In the genomic region with DNA sequence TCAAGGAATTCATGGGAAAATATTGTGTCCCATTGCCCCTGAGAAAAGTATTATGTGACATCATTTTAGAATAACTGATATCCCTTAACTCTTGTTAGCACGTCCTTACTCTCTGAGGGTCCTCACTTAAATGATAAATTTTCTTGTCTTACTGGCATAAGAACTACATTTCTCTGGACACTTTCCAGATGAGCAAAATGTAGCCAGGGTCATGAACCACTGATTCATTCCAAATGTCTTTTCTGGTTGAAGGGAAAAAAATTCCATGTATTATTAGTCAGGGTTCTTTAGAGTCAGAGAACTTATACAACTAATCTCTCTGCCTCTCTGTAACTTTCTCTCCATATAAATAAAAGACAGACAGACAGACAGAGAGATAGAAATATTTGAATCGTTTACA, we compare ENCODE assay signal across 29 mouse cellular contexts.
DNase-seq lines count a peak whose midpoint lies in the region; ATAC-seq and TF ChIP-seq lines count a peak whose summit lies in the region.
"Had no signal": no experiment of that assay in that cellular context is flagged by ENCODE, and none has a peak within 500 bp of the region (broad histone marks: within the 10 kb centered on the region; RNA-seq: fewer than 3 reads in every experiment).

No protein-coding gene starts in this region.

- H3K36me3 ChIP-seq in lung, embryonic 14.5 days (ENCODE audit: insufficient read depth) = no peaks in the 10 kb centered on the region
- H3K36me3 ChIP-seq in kidney, embryonic 15.5 days = no peaks in the 10 kb centered on the region
- H3K36me3 ChIP-seq: embryonic facial prominence, embryonic 12.5 days; forebrain, embryonic 10.5 days; heart, embryonic 12.5 days; heart, embryonic 15.5 days; hindbrain, embryonic 10.5 days; hindbrain, embryonic 13.5 days had no signal

- no peak for ATAC-seq in lung, embryonic 14.5 days (ENCODE audit: insufficient read depth)
- ATAC-seq in kidney, embryonic 15.5 days (replicated peaks; ENCODE audit: low FRiP score) = no peak
- ATAC-seq: forebrain, embryonic 13.5 days; forebrain, embryonic 16.5 days; hindbrain, postnatal 0 days; inflammation-experienced regulatory T-cells, adult 6 months; intestine, embryonic 16.5 days had no signal

- DNase-seq in embryo, embryonic 11.5 days (ENCODE audit: low read depth, low spot score) = peak; percentile 3
- DNase-seq in embryo, embryonic 10 days (ENCODE audit: low spot score) = no peak
- peak; percentile 17 for DNase-seq in lung, embryonic 14.5 days
- no peak for DNase-seq in lung, postnatal 4 days
- peak; percentile 67 for DNase-seq in NIH3T3 (ENCODE audit: low read depth)
- no peak for DNase-seq in frontal cortex, postnatal 10 days (ENCODE audit: low spot score in 2 of 2)
- DNase-seq: adrenal gland, postnatal 10 days; cerebellum, adult 11 months; cerebellum, adult 9-11 months; cerebellum, postnatal 25 days; gastrocnemius, adult 2 months; gastrocnemius, postnatal 14 days; heart, adult 11 months; heart, postnatal 10 days; heart, postnatal 36 days; kidney, adult 2 months had no signal

- TF ChIP-seq POLR2A in embryonic fibroblast, embryonic 13.5 days (IDR thresholded peaks at IDR 0.05; ENCODE audit: low read depth, low read length) = no peak

- no peak overlapping the region for H3K4me2 ChIP-seq in lung, embryonic 14.5 days
- H3K4me2 ChIP-seq in kidney, embryonic 15.5 days = no peak overlapping the region
- H3K4me2 ChIP-seq: embryonic facial prominence, embryonic 12.5 days; forebrain, embryonic 13.5 days; heart, embryonic 12.5 days; heart, embryonic 15.5 days; hindbrain, embryonic 13.5 days had no signal

- no peaks in the 10 kb centered on the region for H3K27me3 ChIP-seq in lung, embryonic 14.5 days (ENCODE audit: insufficient read depth, low read length)
- H3K27me3 ChIP-seq in kidney, embryonic 15.5 days = no peaks in the 10 kb centered on the region
- H3K27me3 ChIP-seq: embryonic facial prominence, embryonic 12.5 days; forebrain, embryonic 13.5 days; heart, embryonic 12.5 days; heart, embryonic 15.5 days; hindbrain, embryonic 13.5 days had no signal

- no peak for TF ChIP-seq CTCF in lung, embryonic 14.5 days (IDR thresholded peaks at IDR 0.05; ENCODE audit: low read depth)
- TF ChIP-seq CTCF in embryonic fibroblast, embryonic 13.5 days (IDR thresholded peaks at IDR 0.05; ENCODE audit: borderline replicate concordance, insufficient read depth, low read length) = no peak

- no peak overlapping the region for H3K27ac ChIP-seq in lung, embryonic 14.5 days (ENCODE audit: low read depth)
- H3K27ac ChIP-seq in embryonic fibroblast, embryonic 13.5 days (ENCODE audit: insufficient read depth, low read length) = peak overlapping the region; percentile 36; the same call in 1 of the 2 replicates
- no peak overlapping the region for H3K27ac ChIP-seq in kidney, embryonic 15.5 days
- H3K27ac ChIP-seq: embryonic facial prominence, embryonic 12.5 days; forebrain, embryonic 10.5 days; forebrain, embryonic 13.5 days; gastrocnemius, adult 2 months; heart, embryonic 15.5 days; hindbrain, embryonic 10.5 days; hindbrain, embryonic 13.5 days; hindbrain, postnatal 0 days had no signal

- H3K9me3 ChIP-seq in lung, embryonic 14.5 days (ENCODE audit: low read depth, low read length) = no peaks in the 10 kb centered on the region
- H3K9me3 ChIP-seq in kidney, embryonic 15.5 days (replicated peaks) = no peaks in the 10 kb centered on the region
- H3K9me3 ChIP-seq: embryonic facial prominence, embryonic 12.5 days; forebrain, embryonic 10.5 days; forebrain, embryonic 13.5 days; heart, embryonic 12.5 days; heart, embryonic 15.5 days; hindbrain, embryonic 10.5 days; hindbrain, embryonic 13.5 days had no signal

- WGBS in lung, embryonic 14.5 days = 56% methylated on average over 2 of the region's 2 CpGs
- 61% methylated on average over 2 of the region's 2 CpGs for whole genome bisulfite sequencing in kidney, embryonic 15.5 days

- no peak overlapping the region for H3K4me3 ChIP-seq in lung, embryonic 14.5 days (ENCODE audit: low read depth, low read length)
- no peak overlapping the region for H3K4me3 ChIP-seq in embryonic fibroblast, embryonic 13.5 days (ENCODE audit: insufficient read depth, low read length)
- no peak overlapping the region for H3K4me3 ChIP-seq in kidney, embryonic 15.5 days (replicated peaks)
- H3K4me3 ChIP-seq: embryonic facial prominence, embryonic 12.5 days; forebrain, embryonic 10.5 days; forebrain, embryonic 13.5 days; gastrocnemius, adult 2 months; heart, embryonic 12.5 days; heart, embryonic 15.5 days; hindbrain, embryonic 10.5 days; hindbrain, embryonic 13.5 days had no signal

- no peak overlapping the region for H3K9ac ChIP-seq in lung, embryonic 14.5 days
- no peak overlapping the region for H3K9ac ChIP-seq in kidney, embryonic 15.5 days
- H3K9ac ChIP-seq: embryonic facial prominence, embryonic 12.5 days; forebrain, embryonic 13.5 days; heart, embryonic 12.5 days; heart, embryonic 15.5 days; hindbrain, embryonic 13.5 days had no signal

- H3K4me1 ChIP-seq in lung, embryonic 14.5 days (ENCODE audit: insufficient read depth) = no peaks in the 10 kb centered on the region
- H3K4me1 ChIP-seq in embryonic fibroblast, embryonic 13.5 days (ENCODE audit: control insufficient read depth, insufficient read depth, low read length) = no peaks in the 10 kb centered on the region
- H3K4me1 ChIP-seq in kidney, embryonic 15.5 days = no peaks in the 10 kb centered on the region
- H3K4me1 ChIP-seq: embryonic facial prominence, embryonic 12.5 days; forebrain, embryonic 10.5 days; forebrain, embryonic 13.5 days; heart, embryonic 12.5 days; heart, embryonic 15.5 days; hindbrain, embryonic 10.5 days; hindbrain, embryonic 13.5 days had no signal

Comparison
In these comparisons a context has a peak if more than half of its experiments do, and no peak if none do; other contexts are left out.
1. DNase-seq: peak in embryo, embryonic 11.5 days (single experiment), lung, embryonic 14.5 days (single experiment) and NIH3T3 (single experiment); none in embryo, embryonic 10 days (single experiment), lung, postnatal 4 days (0 of 2) and frontal cortex, postnatal 10 days (0 of 2).